In the genomic region with DNA sequence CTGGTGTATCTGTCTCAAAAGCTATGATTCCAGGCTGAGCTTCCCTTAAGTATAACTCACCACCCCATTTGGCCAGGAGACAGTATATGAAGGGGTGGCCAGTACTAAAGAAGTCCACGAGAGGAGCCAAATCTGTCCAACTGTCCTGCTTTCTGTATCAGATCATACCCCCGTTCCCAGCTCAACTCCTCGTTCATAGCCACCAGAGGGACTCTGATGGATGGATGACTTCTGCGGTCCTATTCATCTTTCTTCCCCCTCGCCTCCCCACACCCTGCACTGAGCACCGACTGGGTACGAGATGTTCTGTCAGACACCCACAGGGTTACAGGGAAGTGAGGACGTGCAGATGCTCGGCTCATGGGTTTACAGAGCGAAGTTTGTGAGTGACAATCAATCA, we compare ENCODE assay signal across 8 mouse cellular contexts.
DNase-seq lines count a peak whose midpoint lies in the region; ATAC-seq and TF ChIP-seq lines count a peak whose summit lies in the region.

No protein-coding gene starts in this region.

- H3K4me3 ChIP-seq in left cerebral cortex, adult 2 months = peak overlapping the region; percentile 20
- H3K4me3 ChIP-seq in limb, embryonic 10.5 days = peak overlapping the region; percentile 20

- peak overlapping the region; percentile 50 for H3K27ac ChIP-seq in left cerebral cortex, adult 2 months
- H3K27ac ChIP-seq in limb, embryonic 10.5 days = peak overlapping the region; percentile 32

- intact Hi-C loops in left cerebral cortex, adult 2 months (cut with DNase I) = loop anchor here (1.0 kb wide), 2 partner anchors 16 to 72 kb away; no protein-coding TSS in a partner anchor
- intact Hi-C loops in left cerebral cortex, postnatal 10 days (cut with DNase I) = no loop called here

- no peaks in the 10 kb centered on the region for H3K9me3 ChIP-seq in limb, embryonic 10.5 days (replicated peaks)

- no peak; the same call in none of the 2 replicates for TF ChIP-seq CTCF in left cerebral cortex, adult 2 months (IDR thresholded peaks at IDR 0.05)

- H3K27me3 ChIP-seq in limb, embryonic 10.5 days (ENCODE audit: low read depth, poor library complexity, severe bottlenecking) = 0 out of 2 replicates have a peak, but pooled peaks cover 3% of the 10 kb centered on the region

- peak; percentile 51 for ATAC-seq in granulocyte monocyte progenitor cell, adult 5-6 weeks (replicated peaks; ENCODE audit: poor library complexity, severe bottlenecking)

- no peaks in the 10 kb centered on the region for H3K36me3 ChIP-seq in limb, embryonic 10.5 days

- peaks cover 69% of the 10 kb centered on the region for H3K4me1 ChIP-seq in limb, embryonic 10.5 days

- DNase-seq in left cerebral cortex, adult 2 months (ENCODE audit: extremely low spot score in 1 of 2, low spot score in 2 of 2) = no peak
- no peak for DNase-seq in left cerebral cortex, postnatal 10 days (ENCODE audit: extremely low spot score in 1 of 2, low spot score in 2 of 2)
- DNase-seq in limb, embryonic 10.5 days (ENCODE audit: low spot score) = no peak
- peak; percentile 57 for DNase-seq in naive thymus-derived CD4-positive, alpha-beta T cell, adult 2 months (ENCODE audit: low read depth)
- DNase-seq in spleen, postnatal 14 days (ENCODE audit: low spot score in 2 of 2) = no peak
- no peak for DNase-seq in adrenal gland, postnatal 4 days (ENCODE audit: low spot score in 2 of 2)
- no peak for DNase-seq in embryo, embryonic 11 days

- WGBS in limb, embryonic 10.5 days = 43% methylated on average over 10 of the region's 10 CpGs
